Mouse (Mus musculus) frontal cortex, adult 2 months (tissue): ENCODE measurements around the gene Kirrel3. TPM values are rescaled to one million over a fixed set of nuclear protein-coding genes. Genes with fewer than 3 reads are reported as not detected.
A peak's percentile ranks its signal among the peaks of the same experiment; 100 is the strongest.

Experiments used
- DNase-seq, 2 experiments: peaks; one replicate each; pipeline ENCODE4 v3.0.0; 2022; ENCODE audit warnings: low spot score in 1 of 2; ENCODE audit errors: extremely low spot score in 1 of 2
- polyA plus RNA-seq: library from polyadenylated mRNA; depleted of rRNA; stranded (reverse); fragments of >200 nt; gene quantifications from 2 replicates; pipeline ENCODE4 v1.2.3, GENCODE M21; 2012

Gene Kirrel3
- polyA plus RNA-seq, 1 experiment: 38.4 TPM

DNA sequence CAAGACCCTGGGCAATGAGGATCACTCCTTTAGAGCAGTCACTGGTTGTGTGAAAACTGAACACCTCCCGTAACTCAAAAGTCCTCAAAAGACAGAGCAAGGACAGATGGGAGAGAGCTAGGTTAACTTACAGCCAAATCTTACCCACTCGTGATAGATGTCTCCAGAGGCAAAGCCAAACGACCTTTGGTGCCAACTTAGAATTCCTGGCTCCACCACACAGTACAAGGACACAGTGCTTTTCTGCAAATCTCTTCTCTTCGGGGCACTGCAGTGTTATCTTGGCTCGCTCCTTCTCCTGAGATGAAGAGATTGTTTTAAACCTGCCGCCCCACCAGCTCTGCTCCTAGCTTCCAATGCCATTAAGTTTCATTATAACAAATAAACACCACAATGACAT is 437.0 kb downstream of the Kirrel3 start:
- no peak for DNase-seq

DNA sequence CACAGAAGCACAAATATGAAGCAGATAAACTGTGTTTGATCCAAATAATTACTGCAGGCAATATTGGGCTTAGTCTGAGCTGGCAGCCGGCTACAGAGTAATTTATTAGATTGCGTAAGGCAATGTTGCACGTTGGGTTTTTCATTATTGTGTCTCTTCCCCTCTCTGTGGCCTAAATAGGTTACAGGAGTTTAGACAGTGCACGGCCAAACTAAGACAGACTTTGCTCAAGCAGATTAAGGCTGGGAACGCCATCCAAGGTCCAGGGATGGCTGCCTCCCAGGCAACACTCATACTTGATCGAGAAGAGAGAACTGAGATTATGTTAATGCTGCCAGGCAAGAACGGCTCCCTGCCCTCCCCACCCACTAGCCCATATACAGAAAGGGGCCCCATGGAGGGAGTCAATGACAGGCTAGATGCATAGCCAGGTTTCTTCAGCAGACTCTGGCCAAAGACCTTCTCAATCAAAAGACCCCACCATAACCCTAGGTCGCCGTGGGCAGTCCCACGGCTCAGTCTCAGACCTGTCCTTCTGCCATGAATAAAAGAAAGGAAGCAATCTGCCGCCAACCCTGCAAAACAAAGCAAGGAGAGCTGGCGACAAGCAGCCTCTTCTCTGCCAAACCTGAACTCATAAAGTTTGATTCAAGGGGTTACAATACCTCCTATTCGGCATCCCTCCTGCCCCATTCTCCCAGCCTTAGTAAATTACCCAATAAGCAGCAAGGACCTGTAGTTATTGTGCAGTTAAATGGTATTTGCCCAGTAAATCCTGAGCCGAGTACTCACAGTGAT is 437.6 kb downstream of the Kirrel3 start:
- DNase-seq: no peak

GRCm38 (mm10) chr9:34925616-34926015 is 439.9 kb downstream of the Kirrel3 start:
- DNase-seq: no peak

GRCm38 (mm10) chr9:34930371-34930770 is 444.7 kb downstream of the Kirrel3 start:
- no peak for DNase-seq

- no peak for DNase-seq
Measured at GRCm38 (mm10) chr9:34938140-34938539, 452.4 kb downstream of the Kirrel3 start.

- no peak for DNase-seq
Measured at GRCm38 (mm10) chr9:34939621-34940020, 453.9 kb downstream of the Kirrel3 start.

DNA sequence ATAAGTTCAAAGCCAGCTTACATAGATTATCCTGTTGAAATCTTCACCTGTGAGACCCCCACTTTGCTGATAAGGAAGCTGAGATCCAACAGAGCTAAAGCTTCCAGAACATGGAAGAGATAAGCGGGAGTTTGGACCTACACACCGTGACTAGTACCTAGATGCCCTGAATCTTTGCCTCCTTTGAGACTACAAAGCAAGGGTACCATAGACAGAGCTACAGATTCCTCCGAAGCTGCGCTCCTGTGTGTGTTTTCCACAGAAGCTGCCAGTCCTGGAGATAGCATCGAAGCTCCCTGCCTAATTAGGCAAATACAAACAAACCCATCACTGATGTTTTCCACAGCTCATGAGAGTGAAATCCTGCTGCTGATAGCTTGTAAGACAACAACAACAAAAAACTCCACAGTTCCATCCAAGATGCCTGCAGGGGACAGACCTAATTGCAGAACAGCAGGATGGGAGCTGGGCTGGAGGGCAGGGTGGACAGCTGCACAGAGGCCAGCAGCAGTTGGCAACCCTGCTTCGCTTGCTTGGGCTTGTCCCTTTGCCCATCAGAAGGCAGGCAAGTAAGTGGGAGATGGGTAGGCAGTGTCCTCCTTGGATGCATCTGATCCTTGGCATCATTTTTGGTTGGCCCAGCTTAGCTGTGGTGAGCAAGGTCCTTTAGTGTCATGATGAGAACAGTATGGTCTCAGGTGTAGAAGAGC is 456.6 kb downstream of the Kirrel3 start:
- no peak for DNase-seq

GRCm38 (mm10) chr9:34942996-34943395 is 457.3 kb downstream of the Kirrel3 start:
- DNase-seq: no peak

- DNase-seq: no peak
Measured at GRCm38 (mm10) chr9:34945301-34945700, 459.6 kb downstream of the Kirrel3 start.

DNA sequence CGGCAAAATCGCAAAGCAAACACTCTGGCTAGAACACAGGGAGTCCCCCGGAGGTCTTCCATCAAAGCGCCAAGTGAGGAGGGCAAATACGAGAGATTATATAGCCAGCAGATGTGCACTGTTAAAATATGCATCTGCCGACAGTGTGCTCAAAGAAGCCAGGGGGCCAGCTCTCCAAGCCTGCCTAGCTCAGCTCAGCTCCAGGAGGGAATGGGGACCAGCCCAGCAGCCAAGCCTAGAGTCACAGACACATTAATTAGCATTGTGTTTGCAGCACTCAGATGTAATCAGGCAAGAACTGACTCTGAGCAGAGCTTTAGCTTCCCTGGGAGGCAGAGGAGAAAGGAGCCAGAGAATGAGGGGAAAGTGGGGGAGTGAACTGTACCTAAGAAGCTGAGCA is 461.6 kb downstream of the Kirrel3 start:
- DNase-seq: peak in 1 of 2 experiments; percentile 19

- DNase-seq: no peak
Measured at GRCm38 (mm10) chr9:34947717-34948116, 462.0 kb downstream of the Kirrel3 start.

- DNase-seq: no peak
Measured at GRCm38 (mm10) chr9:34953420-34953819, 467.7 kb downstream of the Kirrel3 start.

GRCm38 (mm10) chr9:34954212-34954611 is 468.5 kb downstream of the Kirrel3 start:
- DNase-seq: peak in 1 of 2 experiments; percentile 70

DNA sequence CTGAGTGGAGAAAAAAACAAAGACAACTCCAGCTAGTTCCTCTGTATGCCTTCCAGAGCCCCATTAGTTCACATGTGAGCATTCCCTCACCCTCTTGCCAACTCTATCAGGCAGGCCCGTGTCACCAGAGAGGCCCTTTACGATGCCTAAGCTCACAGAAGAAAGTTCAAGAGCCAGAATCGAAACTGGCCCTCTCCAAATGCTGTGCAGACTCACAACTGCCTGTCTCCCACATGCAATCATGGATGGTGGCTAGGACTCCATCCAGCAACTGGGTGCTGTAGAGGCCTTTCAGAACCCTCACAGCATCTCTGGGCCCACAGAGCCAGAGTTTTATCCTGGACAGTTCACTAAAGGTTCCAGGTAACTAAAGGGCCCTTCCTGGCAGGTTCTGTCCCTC is 470.8 kb downstream of the Kirrel3 start:
- no peak for DNase-seq

DNA sequence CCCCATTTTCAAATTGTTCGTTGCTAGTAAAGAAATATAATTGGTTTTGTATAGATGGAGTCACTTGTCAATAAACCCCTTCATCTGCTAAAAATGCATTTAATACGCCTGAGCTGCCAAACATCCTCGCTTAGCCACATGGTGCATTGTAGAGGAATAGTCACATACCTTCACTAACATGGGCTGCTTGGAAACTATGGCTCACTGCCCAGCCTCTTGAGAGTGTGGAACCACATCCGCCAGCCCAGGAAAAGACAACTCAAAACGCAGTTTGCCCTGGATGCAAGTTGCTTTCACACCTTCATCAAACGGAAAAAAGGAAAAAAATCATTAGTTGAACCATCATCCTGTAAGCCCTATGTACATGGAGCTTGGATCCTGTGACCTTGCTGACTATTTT is 472.0 kb downstream of the Kirrel3 start:
- DNase-seq: peak in 1 of 2 experiments; percentile 61

GRCm38 (mm10) chr9:34958183-34958830 is 472.6 kb downstream of the Kirrel3 start:
- peak; percentile 20 to 66 for DNase-seq

- no peak for DNase-seq
Measured at GRCm38 (mm10) chr9:34960736-34961135, 475.0 kb downstream of the Kirrel3 start.

DNA sequence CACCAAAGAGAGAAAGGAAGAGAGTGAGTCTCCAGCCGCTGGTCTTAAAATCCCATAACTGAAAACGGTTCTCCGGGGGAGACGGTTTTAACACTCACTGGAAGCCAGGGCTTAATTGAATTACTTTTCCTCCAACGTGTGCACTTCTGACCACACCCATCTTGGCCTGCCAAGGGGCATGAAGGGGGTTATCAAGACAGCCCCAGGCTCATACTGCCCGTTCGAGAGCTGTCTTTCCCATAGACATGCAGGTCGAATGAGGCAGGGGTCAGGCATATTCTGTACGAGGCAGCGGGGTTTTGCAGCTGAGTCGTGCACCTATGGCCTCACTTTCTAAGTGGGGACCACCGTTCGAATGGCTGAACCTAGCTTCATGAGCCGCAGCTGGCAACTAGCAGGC is 475.5 kb downstream of the Kirrel3 start:
- no peak for DNase-seq

DNA sequence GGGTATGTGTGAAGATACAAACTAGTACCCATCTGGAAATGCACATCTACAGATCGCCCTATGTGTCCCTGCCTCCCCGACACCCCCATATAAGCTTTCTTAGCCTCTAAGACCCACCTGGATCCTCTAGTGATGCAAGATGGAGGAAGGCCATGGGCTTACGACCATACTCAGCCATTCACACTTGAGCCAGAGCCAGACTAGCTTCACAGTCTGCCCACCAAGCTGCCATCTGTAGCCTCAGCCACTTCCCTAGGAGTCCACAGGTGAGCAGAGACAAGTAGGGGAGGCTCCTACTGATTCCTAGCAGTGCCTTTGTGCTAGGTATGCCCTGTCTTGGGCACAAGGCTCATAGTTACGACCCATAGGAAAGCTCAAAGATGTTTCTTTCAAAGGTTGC is 476.6 kb downstream of the Kirrel3 start:
- no peak for DNase-seq

- DNase-seq: no peak
Measured at GRCm38 (mm10) chr9:34963593-34963992, 477.9 kb downstream of the Kirrel3 start.
